In genomic region chr2:102986424-102986823, GRCm38 (mm10) we compare ENCODE assay signal across 27 mouse cellular contexts.
A peak's percentile ranks its signal among the peaks of the same experiment; 100 is the strongest.
DNase-seq lines count a peak whose midpoint lies in the region; ATAC-seq lines count a peak whose summit lies in the region.
"Had no signal": no experiment of that assay in that cellular context is flagged by ENCODE, and none has a peak within 500 bp of the region (broad histone marks: within the 10 kb centered on the region; RNA-seq: fewer than 3 reads in every experiment).

No protein-coding gene starts in this region.

- peak overlapping the region; percentile 72 for H3K27ac ChIP-seq in lung, embryonic 16.5 days (ENCODE audit: low read length)
- peak overlapping the region; percentile 15; the same call in 1 of the 2 replicates for H3K27ac ChIP-seq in macrophage
- no peak overlapping the region for H3K27ac ChIP-seq in kidney, embryonic 14.5 days (ENCODE audit: low read depth, low read length)
- H3K27ac ChIP-seq: embryonic facial prominence, embryonic 12.5 days; forebrain, embryonic 12.5 days; hindbrain, embryonic 13.5 days; left cerebral cortex, adult 2 months; limb, embryonic 12.5 days; midbrain, embryonic 13.5 days; neural tube, embryonic 15.5 days had no signal

- DNase-seq in adrenal gland, adult (ENCODE audit: inconsistent age in 2 of 2, low spot score in 1 of 2): peak; percentile 43 to 73
- no peak for DNase-seq in adrenal gland, adult 8-10 months
- DNase-seq in lung, postnatal 10 days: no peak
- DNase-seq in layer of hippocampus, postnatal 36 days: no peak
- DNase-seq: cerebellum, adult 8-10 months; cerebellum, postnatal 25 days; forebrain, postnatal 0 days; gastrocnemius, postnatal 14 days; heart, postnatal 4 days; kidney, adult 9 months; retina, postnatal 1 day; right cerebral cortex, postnatal 14 days; spleen, adult 18-20 months; thymus, postnatal 14 days had no signal

- H3K36me3 ChIP-seq in lung, embryonic 16.5 days (ENCODE audit: control insufficient read depth, insufficient read depth, low read length): no peaks in the 10 kb centered on the region
- H3K36me3 ChIP-seq in macrophage (ENCODE audit: inconsistent target): no peaks in the 10 kb centered on the region
- no peaks in the 10 kb centered on the region for H3K36me3 ChIP-seq in kidney, embryonic 14.5 days (ENCODE audit: control insufficient read depth, insufficient read depth, low read length)
- H3K36me3 ChIP-seq: embryonic facial prominence, embryonic 12.5 days; forebrain, embryonic 12.5 days; heart, embryonic 12.5 days; hindbrain, embryonic 13.5 days; limb, embryonic 12.5 days; midbrain, embryonic 13.5 days; neural tube, embryonic 15.5 days had no signal

- no peaks in the 10 kb centered on the region for H3K9me3 ChIP-seq in lung, embryonic 16.5 days (ENCODE audit: control insufficient read depth, low read length)
- no peaks in the 10 kb centered on the region for H3K9me3 ChIP-seq in kidney, embryonic 14.5 days (ENCODE audit: control insufficient read depth, low read length)
- H3K9me3 ChIP-seq: embryonic facial prominence, embryonic 12.5 days; forebrain, embryonic 12.5 days; heart, embryonic 12.5 days; hindbrain, embryonic 13.5 days; limb, embryonic 12.5 days; midbrain, embryonic 13.5 days; neural tube, embryonic 15.5 days had no signal

- H3K9ac ChIP-seq in lung, embryonic 16.5 days (ENCODE audit: low read length): no peak overlapping the region
- no peak overlapping the region for H3K9ac ChIP-seq in kidney, embryonic 14.5 days (ENCODE audit: low read depth, low read length)
- H3K9ac ChIP-seq: embryonic facial prominence, embryonic 12.5 days; forebrain, embryonic 12.5 days; forebrain, postnatal 0 days; heart, embryonic 12.5 days; hindbrain, embryonic 13.5 days; limb, embryonic 12.5 days; midbrain, embryonic 13.5 days; neural tube, embryonic 15.5 days had no signal

- peaks cover 3% of the 10 kb centered on the region; the same call in 1 of the 2 replicates for H3K4me1 ChIP-seq in lung, embryonic 16.5 days (replicated peaks; ENCODE audit: control insufficient read depth, insufficient read depth, low read length)
- H3K4me1 ChIP-seq in kidney, embryonic 14.5 days (ENCODE audit: control insufficient read depth, insufficient read depth, low read length): no peaks in the 10 kb centered on the region
- H3K4me1 ChIP-seq: embryonic facial prominence, embryonic 12.5 days; forebrain, embryonic 12.5 days; hindbrain, embryonic 13.5 days; limb, embryonic 12.5 days; midbrain, embryonic 13.5 days; neural tube, embryonic 15.5 days had no signal

- no peak overlapping the region for H3K4me2 ChIP-seq in lung, embryonic 16.5 days (ENCODE audit: low read depth, low read length)
- H3K4me2 ChIP-seq in kidney, embryonic 14.5 days (replicated peaks; ENCODE audit: low read depth, low read length): no peak overlapping the region
- H3K4me2 ChIP-seq: embryonic facial prominence, embryonic 12.5 days; forebrain, embryonic 12.5 days; heart, embryonic 12.5 days; hindbrain, embryonic 13.5 days; limb, embryonic 12.5 days; liver, embryonic 11.5 days; midbrain, embryonic 13.5 days; neural tube, embryonic 15.5 days had no signal

- WGBS in lung, embryonic 16.5 days: 57% methylated on average over 3 of the region's 3 CpGs
- WGBS in macrophage (ENCODE audit: missing documents): 14% methylated on average over 3 of the region's 3 CpGs
- WGBS in kidney, embryonic 14.5 days: 68% methylated on average over 3 of the region's 3 CpGs

- H3K27me3 ChIP-seq in lung, embryonic 16.5 days (ENCODE audit: control insufficient read depth, insufficient read depth, low read depth, low read length): no peaks in the 10 kb centered on the region
- no peaks in the 10 kb centered on the region for H3K27me3 ChIP-seq in kidney, embryonic 14.5 days (ENCODE audit: control insufficient read depth, insufficient read depth, low read length)
- H3K27me3 ChIP-seq: embryonic facial prominence, embryonic 12.5 days; forebrain, embryonic 12.5 days; heart, embryonic 12.5 days; hindbrain, embryonic 13.5 days; limb, embryonic 12.5 days; midbrain, embryonic 13.5 days; neural tube, embryonic 15.5 days had no signal

- no peak overlapping the region for H3K4me3 ChIP-seq in lung, embryonic 16.5 days (ENCODE audit: low read length)
- no peak overlapping the region for H3K4me3 ChIP-seq in macrophage (ENCODE audit: inconsistent target)
- no peak overlapping the region for H3K4me3 ChIP-seq in kidney, embryonic 14.5 days (ENCODE audit: low read length)
- H3K4me3 ChIP-seq: embryonic facial prominence, embryonic 12.5 days; forebrain, embryonic 12.5 days; heart, embryonic 12.5 days; hindbrain, embryonic 13.5 days; left cerebral cortex, adult 2 months; limb, embryonic 12.5 days; midbrain, embryonic 13.5 days; neural tube, embryonic 15.5 days had no signal

- H3K79me2 ChIP-seq in macrophage (ENCODE audit: inconsistent target): no peaks in the 10 kb centered on the region

- no peak for ATAC-seq in lung, embryonic 16.5 days (ENCODE audit: low read depth)
- no peak for ATAC-seq in kidney, embryonic 14.5 days (ENCODE audit: low FRiP score, low TSS enrichment)
- ATAC-seq: forebrain, postnatal 0 days; intestine, embryonic 16.5 days; midbrain, embryonic 13.5 days had no signal

Comparison
In these comparisons a context has a peak if more than half of its experiments do, and no peak if none do; other contexts are left out.
1. DNase-seq: peak in adrenal gland, adult (2 of 2); none in adrenal gland, adult 8-10 months (single experiment), lung, postnatal 10 days (single experiment) and layer of hippocampus, postnatal 36 days (0 of 2).